ENCODE assay signal across 37 mouse cellular contexts in genomic region chr6:106766774-106767173, GRCm38 (mm10). TPM values are rescaled to one million over a fixed set of nuclear protein-coding genes. Genes with fewer than 3 reads are reported as not detected.
"Had no signal": no experiment of that assay in that cellular context is flagged by ENCODE, and none has a peak within 500 bp of the region (broad histone marks: within the 10 kb centered on the region; RNA-seq: fewer than 3 reads in every experiment).

No protein-coding gene starts in this region.

- H3K36me3 ChIP-seq: heart, embryonic 15.5 days had no signal

- H3K4me2 ChIP-seq: heart, embryonic 11.5 days; heart, embryonic 13.5 days; heart, embryonic 15.5 days; hindbrain, embryonic 15.5 days; limb, embryonic 13.5 days; limb, embryonic 15.5 days; liver, embryonic 12.5 days had no signal

- H3K9ac ChIP-seq: heart, embryonic 13.5 days; heart, embryonic 15.5 days; hindbrain, embryonic 15.5 days; limb, embryonic 13.5 days; limb, embryonic 15.5 days; liver, embryonic 12.5 days; liver, embryonic 14.5 days had no signal

- H3K27me3 ChIP-seq: heart, embryonic 13.5 days; heart, embryonic 15.5 days; liver, embryonic 12.5 days had no signal

- H3K4me3 ChIP-seq: gastrocnemius, adult 2 months; heart, embryonic 13.5 days; heart, embryonic 15.5 days; hindbrain, embryonic 15.5 days; limb, embryonic 13.5 days; limb, embryonic 15.5 days; liver, embryonic 12.5 days had no signal

- ATAC-seq: hindbrain, postnatal 0 days; intestine, embryonic 16.5 days; liver, embryonic 12.5 days had no signal

- DNase-seq: gastrocnemius, adult 2 months; gastrocnemius, postnatal 10 days; gastrocnemius, postnatal 25 days; heart, adult 18-20 months; heart, postnatal 14 days; heart, postnatal 36 days; kidney, adult 11 months; kidney, adult 2 months; kidney, adult 9 months; kidney, postnatal 10 days; kidney, postnatal 25 days; layer of hippocampus, adult 9-11 months; layer of hippocampus, postnatal 36 days; left cerebral cortex, postnatal 4 days had no signal

- H3K27ac ChIP-seq: gastrocnemius, adult 2 months; heart, embryonic 13.5 days; heart, embryonic 15.5 days; hindbrain, embryonic 15.5 days; hindbrain, postnatal 0 days; limb, embryonic 13.5 days; limb, embryonic 15.5 days; liver, embryonic 12.5 days; liver, embryonic 14.5 days had no signal

- H3K9me3 ChIP-seq: heart, embryonic 13.5 days; heart, embryonic 15.5 days; hindbrain, embryonic 15.5 days; limb, embryonic 13.5 days; limb, embryonic 15.5 days; liver, embryonic 12.5 days had no signal

RNA-seq across cellular contexts. Expression of gene Il5ra, which starts 17.9 kb away (rescaled TPM):
- total RNA-seq: gastrocnemius, adult 2 months; gastrocnemius, postnatal 10 days; gastrocnemius, postnatal 25 days; heart, adult 8-10 months; heart, postnatal 14 days; hindbrain, postnatal 0 days; layer of hippocampus, adult 18-20 months; layer of hippocampus, adult 8-10 months; layer of hippocampus, postnatal 14 days; layer of hippocampus, postnatal 36 days; left cerebral cortex, adult 18-20 months; left cerebral cortex, adult 8-10 months; left cerebral cortex, postnatal 10 days; left cerebral cortex, postnatal 25 days; left cerebral cortex, postnatal 4 days had no signal
- polyA plus RNA-seq: heart, embryonic 11.5 days; heart, embryonic 13.5 days; heart, embryonic 15.5 days; heart, postnatal 0 days; hindbrain, embryonic 11.5 days; hindbrain, postnatal 0 days; intestine, embryonic 14.5 days; intestine, embryonic 16.5 days; limb, embryonic 11.5 days; limb, embryonic 13.5 days; liver, adult 2 months had no signal
